Mouse (Mus musculus) adipocyte (in vitro differentiated cells): Measurements from ENCODE around the gene Tbcd.

ENCODE experiments used
- DNase-seq: peaks from one replicate; pipeline ENCODE4 v3.0.0-alpha.2; 2016; ENCODE audit warnings: low spot score

The Tbcd gene

GRCm38 (mm10) chr11:121564265-121564664 lies 112.5 kb downstream of the Tbcd start:
- DNase-seq, result no peak

- DNase-seq, result no peak
These were observed 130.1 kb downstream of the Tbcd start for GRCm38 (mm10) chr11:121581856-121582255.

- DNase-seq, result no peak
These were observed 145.5 kb downstream of the Tbcd start for GRCm38 (mm10) chr11:121597254-121597653.

- no peak for DNase-seq
These were observed 149.7 kb downstream of the Tbcd start for GRCm38 (mm10) chr11:121601422-121601821.

- DNase-seq, result no peak
These were observed 153.9 kb downstream of the Tbcd start for GRCm38 (mm10) chr11:121605604-121606003.

GRCm38 (mm10) chr11:121610976-121611375 lies 159.2 kb downstream of the Tbcd start:
- no peak for DNase-seq

- DNase-seq, result no peak
These were observed 164.3 kb downstream of the Tbcd start for GRCm38 (mm10) chr11:121615961-121616485.

- no peak for DNase-seq
These were observed 164.8 kb downstream of the Tbcd start for GRCm38 (mm10) chr11:121616501-121616900.

- no peak for DNase-seq
These were observed 165.6 kb downstream of the Tbcd start for GRCm38 (mm10) chr11:121617371-121617770.

GRCm38 (mm10) chr11:121625007-121625406 lies 173.3 kb downstream of the Tbcd start:
- DNase-seq, result no peak

- no peak for DNase-seq
These were observed 175.8 kb downstream of the Tbcd start for GRCm38 (mm10) chr11:121627521-121627920.

- no peak for DNase-seq
These were observed 177.8 kb downstream of the Tbcd start for GRCm38 (mm10) chr11:121629529-121629928.

- DNase-seq, result peak; percentile 37
These were observed 178.7 kb downstream of the Tbcd start for GRCm38 (mm10) chr11:121630406-121630805.

- no peak for DNase-seq
These were observed 179.7 kb downstream of the Tbcd start for GRCm38 (mm10) chr11:121631410-121631809.

- DNase-seq, result no peak
These were observed 184.9 kb downstream of the Tbcd start for GRCm38 (mm10) chr11:121636646-121637045.

GRCm38 (mm10) chr11:121641501-121642145 lies 189.9 kb downstream of the Tbcd start:
- DNase-seq, result no peak

- no peak for DNase-seq
These were observed 193.6 kb downstream of the Tbcd start for GRCm38 (mm10) chr11:121645394-121645793.

GRCm38 (mm10) chr11:121647321-121647720 lies 195.6 kb downstream of the Tbcd start:
- no peak for DNase-seq

- no peak for DNase-seq
These were observed 196.4 kb downstream of the Tbcd start for GRCm38 (mm10) chr11:121648166-121648565.

- no peak for DNase-seq
These were observed 198.2 kb downstream of the Tbcd start for GRCm38 (mm10) chr11:121649900-121650299.

- no peak for DNase-seq
These were observed 198.9 kb downstream of the Tbcd start for GRCm38 (mm10) chr11:121650668-121651067.

- DNase-seq, result no peak
These were observed 199.8 kb downstream of the Tbcd start for GRCm38 (mm10) chr11:121651556-121651955.

GRCm38 (mm10) chr11:121651983-121652382 lies 200.2 kb downstream of the Tbcd start:
- peak; percentile 81 for DNase-seq
